Mouse (Mus musculus) right cerebral cortex, postnatal 14 days (tissue): ENCODE measurements at regions not wholly inside any gene's neighbourhood (a gene's known extent, or its start where the extent isn't known, plus 50 kb on each side); places are given as distances from the start of the nearest gene placed in this dataset.

Experiments
- DNase-seq: peaks from one replicate; pipeline ENCODE4 v3.0.0; 2022

DNA sequence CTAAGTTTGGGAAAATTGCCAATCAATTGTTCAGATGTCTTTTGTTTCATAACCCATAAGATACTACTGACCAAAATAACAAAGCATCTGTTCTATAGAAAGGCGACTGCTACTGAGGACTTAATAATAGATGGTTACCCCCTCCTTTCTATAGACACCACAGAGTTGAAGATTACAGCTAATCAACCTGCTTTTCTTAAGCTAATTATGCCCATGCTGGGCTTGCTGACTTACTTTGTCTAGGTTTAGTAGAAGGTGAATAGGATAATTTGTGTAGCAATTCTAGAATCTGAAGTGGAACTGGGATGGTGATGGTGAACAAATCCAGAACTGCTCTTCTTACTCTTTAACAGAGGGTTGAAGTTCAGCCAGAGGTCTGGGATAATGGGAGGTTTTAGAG is 53.8 kb upstream of the Tbx18 start:
- DNase-seq: no peak

DNA sequence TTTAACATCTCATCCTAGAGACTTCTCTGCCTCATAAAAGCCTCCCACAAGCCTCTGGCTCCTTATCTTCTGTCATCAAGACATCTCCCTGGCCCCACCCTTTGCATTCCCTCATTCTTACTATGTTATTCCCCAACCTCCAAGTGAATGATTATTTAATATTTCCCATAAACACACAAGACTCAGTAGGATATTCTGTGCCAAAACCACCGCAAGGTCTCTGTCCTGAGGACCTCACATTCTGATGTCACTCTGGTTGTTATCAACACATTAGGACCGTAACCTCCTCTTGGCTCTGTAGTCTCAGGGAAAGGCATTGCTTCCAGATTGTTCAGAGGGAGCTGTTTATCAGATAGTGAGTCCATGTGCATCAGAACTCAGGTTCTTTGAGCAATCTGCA is 80.7 kb upstream of the Tbx18 start:
- DNase-seq: no peak

DNA sequence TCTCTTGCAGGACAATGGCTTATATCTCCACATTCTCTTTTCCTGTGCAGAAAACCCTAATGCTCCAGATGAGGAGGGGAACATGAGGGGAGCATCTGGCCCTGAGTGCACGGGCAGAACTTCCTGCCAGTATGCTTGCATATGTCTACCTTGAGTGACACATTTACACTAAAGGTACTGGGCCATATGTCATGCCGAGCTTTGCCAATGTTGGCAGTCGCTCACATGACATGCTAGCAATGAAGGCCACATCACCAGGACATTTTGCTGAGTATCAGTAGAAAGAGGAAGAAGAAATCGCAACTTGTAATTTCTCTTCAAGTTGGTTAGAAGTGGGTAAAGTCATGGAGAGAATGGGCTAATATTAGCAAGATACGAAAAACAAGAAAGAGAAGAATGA is 91.2 kb upstream of the Tbx18 start:
- DNase-seq: no peak

DNA sequence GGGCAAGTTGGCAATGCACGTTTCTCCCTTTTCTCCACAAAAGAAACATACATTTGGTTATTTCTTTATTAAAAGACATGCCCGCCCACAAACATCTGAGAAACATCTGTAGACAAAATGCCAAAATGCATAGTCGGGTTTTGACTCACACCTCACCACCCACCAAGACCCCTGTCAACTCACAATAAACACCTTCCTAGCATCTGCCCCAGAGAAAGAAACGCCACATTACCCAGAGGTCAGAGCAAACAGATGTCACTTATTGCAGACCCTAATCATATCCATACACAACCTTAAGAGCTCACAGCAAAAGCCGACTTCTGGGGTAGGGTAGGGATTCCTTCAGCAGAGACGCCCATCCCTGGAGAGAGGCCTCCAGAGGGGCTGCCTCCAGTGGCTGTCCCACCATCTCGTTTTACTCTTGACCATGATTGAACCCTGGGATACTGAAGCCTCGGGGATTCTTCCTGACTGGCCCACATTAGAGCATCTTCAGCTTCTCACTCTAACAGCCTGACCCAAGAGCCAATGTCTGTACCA is 93.7 kb upstream of the Tbx18 start:
- DNase-seq: no peak

DNA sequence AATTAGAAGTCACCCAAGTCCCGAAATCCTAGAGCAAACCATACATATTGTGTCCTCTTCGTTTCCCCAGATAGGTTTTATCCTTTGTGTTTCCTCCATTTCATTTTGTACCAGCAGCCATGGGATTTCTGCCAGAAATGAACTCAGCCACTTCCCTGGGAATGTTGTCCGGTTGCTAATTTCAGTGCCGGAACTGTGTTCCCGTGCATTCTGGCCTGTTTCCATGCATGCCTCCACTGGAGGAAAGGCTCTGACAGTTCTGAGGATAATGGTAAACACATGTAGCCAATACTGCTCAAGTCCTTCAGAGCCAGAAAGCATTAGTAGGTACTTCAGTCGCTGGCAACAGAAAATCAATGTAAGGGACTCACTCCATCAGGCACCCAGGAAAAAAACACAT is 112.8 kb upstream of the Tbx18 start:
- DNase-seq: no peak

DNA sequence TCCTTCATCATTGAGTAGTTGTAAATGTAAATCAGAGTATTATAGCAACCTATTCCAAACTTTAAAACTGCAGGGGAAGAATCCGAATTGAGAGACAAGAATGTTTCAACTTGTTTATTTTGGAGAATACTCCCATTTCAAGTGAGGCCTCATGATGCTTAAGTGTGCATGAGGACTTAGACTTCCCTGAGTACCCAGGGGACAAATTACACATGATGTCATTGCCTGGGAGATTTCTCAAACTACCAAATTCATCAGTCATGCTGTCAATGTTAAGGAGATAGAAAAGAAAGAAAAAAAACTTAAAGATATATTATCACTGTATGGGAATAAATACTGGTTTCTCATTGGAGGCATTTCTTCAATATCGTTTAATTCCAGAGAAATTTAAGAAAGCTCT is 113.4 kb upstream of the Tbx18 start:
- DNase-seq: no peak

DNA sequence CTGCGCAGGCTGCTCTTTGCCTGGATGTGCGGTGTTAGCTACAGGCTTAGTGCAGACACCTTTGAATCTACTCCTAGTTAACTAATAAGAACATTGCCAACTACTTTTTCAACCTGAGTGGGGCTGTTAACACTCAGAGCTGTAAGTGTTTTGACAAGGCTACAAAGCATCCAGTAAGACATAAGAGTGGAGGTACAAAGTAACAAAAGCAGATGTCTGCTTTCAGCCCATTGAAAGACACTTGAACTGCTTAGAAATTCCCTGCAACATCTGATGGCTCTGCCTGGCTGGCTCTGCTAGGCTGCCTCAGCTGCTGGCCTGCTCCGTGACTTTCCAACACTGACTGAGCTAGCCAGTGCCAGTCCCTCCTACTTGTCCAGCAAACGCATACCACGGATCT is 117.8 kb upstream of the Tbx18 start:
- DNase-seq: no peak

DNA sequence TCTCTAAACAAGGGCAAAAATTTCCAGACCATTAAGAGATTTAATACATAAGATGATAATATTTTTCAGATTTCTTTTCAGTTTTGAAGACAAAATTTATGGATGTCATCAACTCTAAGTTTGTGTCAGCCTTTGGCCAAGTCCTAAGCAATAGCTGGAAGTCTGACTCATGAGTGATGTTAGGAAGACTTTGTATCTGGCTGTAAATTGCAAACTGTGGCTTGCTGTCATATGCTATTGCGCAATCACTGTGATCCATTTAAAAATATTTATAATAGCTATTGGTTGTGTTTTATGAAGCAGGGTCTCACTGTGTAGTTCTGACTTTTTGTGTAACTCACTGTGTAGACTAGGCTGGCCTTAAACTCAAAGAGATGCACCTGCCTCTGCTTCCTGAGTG is 119.1 kb upstream of the Tbx18 start:
- no peak for DNase-seq

DNA sequence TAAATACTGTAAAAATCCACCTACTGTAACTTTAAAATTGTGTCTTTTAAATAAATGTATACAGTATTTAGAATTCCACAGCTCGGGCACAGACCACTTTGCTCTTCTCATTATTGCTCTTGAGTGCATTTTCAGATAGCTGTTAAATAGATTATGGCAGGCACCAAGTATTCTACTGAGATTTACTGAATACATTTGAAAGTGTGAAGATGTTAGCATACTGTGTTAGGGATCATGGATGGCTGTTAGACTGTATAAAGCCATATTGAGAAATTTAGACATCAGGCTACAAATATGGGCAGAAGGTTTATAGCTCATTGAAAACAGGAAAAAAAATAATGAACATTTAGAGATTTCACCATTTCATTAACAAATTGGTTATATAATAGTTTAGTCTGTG is 130.5 kb upstream of the Tbx18 start:
- DNase-seq: no peak

DNA sequence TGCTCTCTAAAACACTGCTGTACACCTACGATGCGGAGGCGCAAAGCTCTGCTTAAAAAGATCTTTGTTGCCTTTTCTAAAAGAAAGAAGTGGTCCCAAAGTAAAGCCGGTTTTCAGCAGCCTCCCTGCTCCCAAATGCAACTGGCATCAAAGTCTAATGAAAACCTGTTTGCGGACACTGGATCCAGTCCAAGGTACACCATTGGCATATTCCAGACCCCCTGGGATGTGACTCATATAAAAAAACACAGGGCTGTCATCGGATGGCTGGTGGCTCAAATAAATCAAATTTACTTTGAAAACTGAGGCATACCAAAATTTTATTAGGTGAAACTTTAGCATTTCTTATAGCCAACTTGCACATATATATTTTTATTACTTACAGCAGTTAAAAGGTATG is 134.2 kb upstream of the Tbx18 start:
- DNase-seq: no peak

DNA sequence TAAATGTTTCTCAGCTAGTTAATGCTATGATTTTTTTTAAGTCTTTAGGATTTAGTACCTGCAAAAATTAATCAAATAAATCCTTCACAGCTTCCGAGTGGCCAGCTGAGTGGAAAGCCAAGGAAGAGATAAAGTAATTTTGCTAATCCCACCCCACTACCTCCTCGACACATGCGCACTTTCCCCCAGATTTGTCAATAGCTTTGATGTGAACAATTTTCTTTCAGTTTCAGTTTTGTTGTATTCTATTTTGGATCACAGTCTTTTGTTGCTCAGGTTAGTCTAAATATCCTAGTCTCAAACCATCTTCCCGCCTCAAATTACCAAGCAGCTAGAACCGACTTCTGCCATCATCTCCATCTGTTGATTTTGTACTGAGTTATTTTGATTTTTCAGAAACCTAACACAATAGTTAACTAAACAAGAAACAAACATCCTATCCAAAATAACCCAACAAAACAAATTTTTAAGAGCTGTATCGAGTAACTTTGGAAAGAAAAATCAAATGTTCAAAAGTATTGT is 141.4 kb upstream of the Tbx18 start:
- no peak for DNase-seq

DNA sequence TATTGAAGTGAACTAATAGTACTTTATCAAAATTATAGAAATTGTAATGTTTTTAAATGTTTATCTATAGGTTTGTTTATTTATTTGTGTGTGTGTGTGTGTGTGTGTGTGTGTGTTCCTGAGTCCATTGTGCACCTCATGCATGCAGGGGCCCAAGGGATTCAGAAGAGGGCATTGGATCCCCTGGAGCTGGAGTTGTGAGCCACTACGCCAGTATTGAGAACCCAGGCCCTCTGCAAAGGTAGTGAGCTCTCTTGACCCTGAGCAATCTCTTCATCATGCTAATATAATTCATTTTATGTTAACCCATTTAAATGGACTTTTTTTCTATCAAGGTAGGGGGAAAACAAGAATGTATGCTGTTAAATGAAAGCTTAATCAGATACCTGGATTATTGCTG is 151.5 kb upstream of the Tbx18 start:
- DNase-seq: no peak

DNA sequence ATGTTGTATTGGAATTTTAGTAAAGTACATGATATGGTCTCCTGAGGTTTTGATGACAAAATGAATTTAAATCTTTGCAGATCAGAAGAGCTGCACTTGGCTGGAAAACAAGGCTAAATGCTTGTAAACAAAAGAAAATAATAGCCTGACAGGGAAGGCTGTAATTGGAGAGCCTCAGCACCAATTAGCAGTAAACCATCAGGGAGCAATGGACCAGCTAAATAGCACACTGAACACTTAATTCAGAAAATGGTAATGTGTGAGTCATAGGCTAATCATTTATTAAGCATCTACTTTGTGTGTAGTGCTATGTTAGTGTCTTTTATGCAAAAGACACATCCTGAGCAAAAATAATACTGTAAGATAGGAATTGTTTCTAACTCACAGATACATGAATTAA is 152.0 kb upstream of the Tbx18 start:
- no peak for DNase-seq

DNA sequence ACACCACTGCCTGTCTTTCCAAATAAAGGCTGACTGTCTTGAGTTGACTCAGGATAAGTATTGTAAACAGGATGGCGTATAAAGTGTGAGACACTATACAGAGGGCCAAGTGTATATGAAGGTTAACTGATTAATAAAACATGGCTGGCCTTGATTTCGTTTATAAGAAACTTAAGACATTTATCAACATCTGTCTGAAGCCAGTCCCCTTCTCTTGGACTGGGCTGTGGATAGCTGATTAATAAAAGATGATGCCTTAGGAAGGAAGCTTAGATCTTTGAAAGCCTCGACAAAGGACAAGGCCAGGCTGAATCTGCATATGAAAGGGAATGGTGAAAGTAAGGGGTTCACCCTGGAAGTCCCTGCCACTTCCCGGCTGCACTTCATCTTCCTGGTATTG is 163.0 kb upstream of the Tbx18 start:
- DNase-seq: no peak

DNA sequence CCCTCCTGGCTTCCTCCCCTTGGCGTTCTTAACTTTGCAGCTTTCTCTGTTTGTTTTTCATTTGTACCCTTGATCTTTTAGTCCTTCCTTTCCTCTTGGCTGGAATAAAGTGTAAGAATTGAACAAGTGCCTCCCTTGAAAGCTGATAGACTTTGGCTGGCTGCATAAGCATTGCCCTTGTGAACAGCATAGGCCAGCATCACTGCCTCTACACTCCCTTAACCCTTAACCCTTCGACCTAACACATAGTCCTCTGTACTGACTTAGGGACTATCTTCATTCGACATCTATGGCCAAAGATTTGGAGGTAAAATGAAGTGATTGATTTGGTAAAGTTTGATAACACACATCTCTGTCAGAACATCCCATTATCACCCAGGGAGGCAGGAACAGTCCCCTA is 163.5 kb upstream of the Tbx18 start:
- DNase-seq: no peak

DNA sequence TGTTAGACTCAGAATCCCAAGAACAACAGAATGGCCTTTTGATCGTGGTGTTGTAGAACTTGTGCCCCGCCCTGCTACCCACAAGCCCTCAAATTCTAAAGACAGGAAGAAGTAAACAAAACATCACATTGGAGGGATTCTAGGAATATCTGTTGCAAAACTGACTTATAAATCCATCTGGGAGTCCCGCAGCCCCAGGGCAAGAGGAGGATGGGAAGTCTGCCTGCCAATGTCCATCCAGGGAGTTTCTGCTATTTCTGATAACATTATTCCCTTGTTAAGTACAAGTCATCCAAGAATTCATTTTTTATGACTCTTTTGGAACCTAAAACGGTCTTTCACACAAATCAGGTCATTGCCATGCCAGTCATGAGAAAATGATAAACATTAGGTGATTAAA is 164.5 kb upstream of the Tbx18 start:
- DNase-seq: no peak

DNA sequence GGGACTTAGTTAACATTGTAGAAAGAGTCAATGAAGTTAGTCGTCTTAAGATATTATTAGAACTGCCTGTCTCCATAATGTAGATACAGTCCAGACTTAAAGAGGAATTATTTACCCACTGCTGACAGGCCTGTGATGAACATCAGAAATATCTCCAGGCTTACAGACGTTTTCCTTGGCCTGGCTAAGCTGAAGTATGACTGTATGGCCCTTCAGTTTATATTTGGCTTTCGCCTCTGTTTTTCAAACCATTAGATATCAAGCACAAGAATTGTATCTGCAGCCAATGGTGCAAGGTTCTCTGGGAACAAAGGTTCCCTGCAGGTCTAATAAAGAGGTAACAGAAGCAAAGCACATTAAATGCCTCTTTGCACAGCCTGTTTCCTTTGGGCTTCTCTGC is 166.3 kb upstream of the Tbx18 start:
- DNase-seq: no peak

DNA sequence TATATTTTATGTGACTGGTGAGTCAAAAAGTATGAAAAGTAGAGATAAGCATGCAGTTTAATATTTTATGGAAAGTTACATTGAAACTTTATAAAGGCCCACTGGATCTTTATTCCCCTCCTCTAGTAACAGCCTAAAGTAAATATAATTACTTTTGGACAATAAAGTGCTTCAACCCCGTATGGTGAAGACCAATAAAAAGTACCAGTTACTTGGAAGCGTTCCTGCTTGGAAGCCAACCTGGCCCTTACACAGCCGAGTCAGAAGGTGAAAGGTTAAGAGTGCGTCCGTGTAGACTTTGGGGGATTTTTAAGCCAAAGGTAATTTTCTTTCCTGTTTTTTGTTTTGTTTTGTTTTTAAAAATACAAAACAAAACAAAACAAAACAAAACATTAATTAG is 168.3 kb upstream of the Tbx18 start:
- no peak for DNase-seq

DNA sequence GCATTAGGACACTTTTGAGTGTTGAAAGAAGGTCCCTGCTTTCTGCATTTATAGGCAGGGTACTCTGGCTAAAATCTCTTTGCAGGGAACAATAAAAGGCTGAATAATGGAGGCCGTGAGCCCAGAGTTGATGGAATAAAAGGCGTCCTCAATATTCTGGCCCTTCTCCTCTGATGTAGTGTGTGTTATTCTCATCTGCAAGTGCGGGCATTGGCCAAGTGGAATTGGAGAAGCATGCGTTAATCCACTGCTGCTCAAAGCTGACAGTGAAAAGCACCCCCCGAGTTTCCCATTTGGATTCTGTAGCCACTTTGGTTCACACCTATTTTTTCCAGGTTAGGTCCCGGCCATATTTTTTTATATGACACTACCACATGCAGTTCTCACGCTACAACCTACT is 168.7 kb upstream of the Tbx18 start:
- no peak for DNase-seq

DNA sequence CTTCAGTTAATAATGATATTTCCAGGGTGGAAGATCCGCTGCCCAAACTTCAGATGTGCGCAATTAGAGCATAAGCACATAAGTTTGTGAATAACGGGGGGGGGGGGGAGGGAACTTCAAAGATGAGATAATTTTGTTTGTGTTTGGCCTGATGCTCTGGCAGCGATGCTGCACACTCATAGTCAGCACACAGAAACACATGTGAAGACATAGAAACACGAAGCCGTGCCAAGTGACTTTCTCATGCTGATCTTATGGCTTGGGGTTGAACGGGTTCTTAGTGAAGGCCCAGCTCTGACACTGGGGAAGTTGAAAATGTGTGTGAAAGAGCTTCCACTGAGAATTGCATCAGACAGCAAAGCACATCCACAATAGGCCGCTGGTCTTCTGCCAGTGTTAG is 190.2 kb upstream of the Tbx18 start:
- no peak for DNase-seq

DNA sequence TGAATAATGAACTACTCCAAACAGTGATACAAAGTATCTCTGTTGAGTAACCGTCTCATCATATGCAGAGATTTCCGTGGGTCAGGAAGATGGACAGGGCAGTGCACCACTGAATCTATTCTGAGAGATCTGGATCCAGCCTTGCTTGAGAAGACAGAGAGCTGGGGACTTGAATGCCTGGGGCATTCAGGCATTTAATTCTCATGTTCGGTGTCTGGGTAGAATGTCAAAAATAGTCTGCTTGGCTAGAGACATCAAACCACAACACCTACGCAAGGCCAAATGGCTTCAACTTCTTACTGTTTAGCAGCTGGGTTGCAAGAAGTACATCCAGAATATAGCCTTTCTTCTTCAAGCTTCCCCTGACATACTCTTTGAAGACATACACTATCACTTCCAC is 194.1 kb upstream of the Tbx18 start:
- DNase-seq: no peak

DNA sequence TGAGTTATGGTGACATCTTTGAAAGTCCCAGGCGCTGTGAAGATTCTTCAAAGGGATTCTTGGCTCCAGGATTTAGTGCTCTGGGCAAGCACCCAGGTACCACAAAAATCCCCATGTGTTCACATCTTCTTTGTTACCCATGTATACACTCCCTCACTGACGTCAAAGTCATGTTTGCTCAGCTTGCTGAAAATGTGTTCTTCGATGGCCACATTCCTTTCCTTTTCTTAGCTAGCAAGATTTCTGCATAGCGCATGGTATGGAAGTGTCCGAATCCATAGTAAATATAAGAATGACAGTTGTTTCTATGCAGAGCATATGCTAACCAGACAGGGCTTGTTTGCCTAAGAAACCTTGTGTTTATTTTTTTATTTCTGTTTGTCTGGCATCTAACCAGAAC is 202.2 kb upstream of the Tbx18 start:
- no peak for DNase-seq

DNA sequence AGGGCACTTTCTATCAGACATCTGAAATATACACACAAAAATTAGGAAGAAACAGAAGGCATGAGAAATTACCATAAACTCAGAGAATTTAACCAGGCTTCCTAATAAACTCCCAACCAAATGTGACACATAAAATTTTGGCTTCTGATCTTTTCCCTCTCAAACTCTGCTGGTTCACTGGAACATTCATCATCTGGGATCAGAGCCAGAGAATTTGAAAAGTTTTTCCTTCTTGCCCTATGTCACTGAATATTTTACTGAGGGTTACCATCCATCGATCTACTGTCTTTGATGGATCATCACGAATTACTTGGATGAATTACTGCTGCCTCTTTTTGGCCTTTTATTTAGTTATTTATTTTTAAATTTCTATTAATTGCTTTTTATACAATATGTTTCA is 221.4 kb upstream of the Tbx18 start:
- DNase-seq: no peak

DNA sequence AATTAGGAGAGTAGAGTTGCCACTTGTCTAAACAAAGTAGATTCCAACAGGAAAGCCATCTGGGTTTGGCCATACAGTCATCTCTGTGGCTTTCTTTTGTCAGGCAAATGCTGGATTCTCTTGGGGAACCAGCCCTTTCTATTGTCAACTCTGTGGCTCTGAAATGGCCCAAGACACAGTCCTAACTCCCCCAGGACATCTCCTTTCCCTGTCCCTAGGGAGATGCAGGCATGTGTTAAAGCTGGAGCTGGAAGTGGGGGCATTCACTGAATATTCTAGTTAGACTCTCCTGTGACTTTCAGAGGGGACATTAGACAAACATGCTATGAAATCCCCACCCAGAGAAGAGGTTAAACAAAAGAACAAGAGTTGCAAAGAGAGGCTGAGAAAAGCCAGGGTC is 223.9 kb upstream of the Tbx18 start:
- DNase-seq: no peak

DNA sequence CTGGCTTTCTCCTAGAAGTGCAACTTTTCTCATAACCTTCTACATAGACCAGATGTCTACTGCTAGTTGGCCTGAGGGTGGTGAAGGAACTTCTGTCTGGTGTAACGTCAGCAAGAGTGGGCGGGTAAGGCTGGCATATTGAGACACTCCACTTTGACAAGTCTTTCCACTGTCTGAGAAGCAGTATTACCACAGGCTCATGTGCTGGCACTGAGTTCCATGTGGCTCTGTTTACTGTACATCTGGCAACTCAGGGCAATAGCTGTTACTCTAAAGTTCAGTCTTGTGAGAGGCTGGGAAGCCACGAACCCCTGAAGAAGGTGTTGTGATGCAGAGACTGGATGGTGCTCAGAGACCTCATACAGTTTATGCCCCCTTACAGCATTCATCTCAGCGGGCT is 230.7 kb upstream of the Tbx18 start:
- no peak for DNase-seq

DNA sequence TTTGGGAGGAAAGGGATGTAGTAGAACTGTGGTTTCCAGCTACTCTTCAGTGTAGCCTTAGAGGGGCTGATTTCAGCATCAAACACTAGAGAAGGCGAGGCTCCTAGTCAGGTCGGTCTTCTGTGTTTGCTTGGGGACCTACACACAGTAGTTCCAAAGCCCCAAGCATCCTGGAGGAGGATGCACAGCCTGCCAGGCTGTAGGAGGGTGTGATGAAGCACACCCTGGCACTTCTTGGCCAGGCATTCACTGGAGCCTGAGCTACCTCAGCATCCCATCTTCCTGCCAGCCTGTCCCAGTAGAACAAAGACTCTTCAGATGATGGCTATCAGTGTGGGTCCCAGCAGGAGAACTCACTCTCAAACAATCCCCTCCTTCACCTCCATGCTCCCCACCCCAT is 233.4 kb upstream of the Tbx18 start:
- no peak for DNase-seq
